Mouse (Mus musculus) heart, embryonic 15.5 days (tissue): ENCODE data around the gene Gm14190. TPM values are rescaled to one million over a fixed set of nuclear protein-coding genes. Genes with fewer than 3 reads are reported as not detected.
"Not testable (repeated sequence)": the region's sequence is repeated elsewhere in the genome, so short reads cannot be mapped to it uniquely, and the experiment has no call there.

Source experiments
- ATAC-seq: fragments of 200-750 bp; cut with Nextera tagmentation; replicated peaks from 2 replicates; pipeline ENCODE4 v1.8.0; 2017; ENCODE audit warnings: low read depth, moderate TSS enrichment; ENCODE audit not compliant: insufficient number of reproducible peaks, insufficient read depth, low FRiP score
- H3K27ac ChIP-seq: fragments of 300-500 bp; sonication (generic); 2 replicates; pipeline ENCODE4 v1.5.1; 2015; ENCODE audit warnings: mild to moderate bottlenecking, inconsistent platforms
- H3K27me3 ChIP-seq: fragments of 300-500 bp; sonication (generic); 2 replicates; pipeline ENCODE4 v1.6.1; 2015; ENCODE audit warnings: inconsistent platforms
- H3K36me3 ChIP-seq: fragments of 300-500 bp; sonication (generic); 2 replicates; pipeline ENCODE4 v1.6.1; 2015; ENCODE audit warnings: mild to moderate bottlenecking, inconsistent platforms
- H3K4me1 ChIP-seq: fragments of 300-500 bp; sonication (generic); replicated peaks from 2 replicates; pipeline ENCODE4 v1.6.1; 2015; ENCODE audit warnings: inconsistent platforms
- H3K4me2 ChIP-seq: fragments of 300-500 bp; sonication (generic); 2 replicates; pipeline ENCODE4 v1.6.1; 2015; ENCODE audit warnings: inconsistent platforms, mild to moderate bottlenecking, moderate library complexity
- H3K4me3 ChIP-seq: fragments of 300-500 bp; sonication (generic); 2 replicates; pipeline ENCODE4 v1.5.1; 2015; ENCODE audit warnings: mild to moderate bottlenecking, inconsistent platforms
- H3K9ac ChIP-seq: fragments of 300-500 bp; sonication (generic); 2 replicates; pipeline ENCODE4 v1.6.1; 2015; ENCODE audit warnings: mild to moderate bottlenecking, inconsistent platforms
- H3K9me3 ChIP-seq: fragments of 300-500 bp; sonication (generic); replicated peaks from 2 replicates; pipeline ENCODE4 v1.6.1; 2016; ENCODE audit warnings: inconsistent platforms
- WGBS: fragments of 180-500 bp; shearing (Covaris S2); methylation state at CpG from one replicate; pipeline ENCODE4 v1.1.7; 2015; ENCODE audit warnings: mixed read lengths; 5-methylcytosine and 5-hydroxymethylcytosine counted together
- polyA plus RNA-seq: library from polyadenylated mRNA; unstranded; fragments of >200 nt; fragmentation: Nextera tagmentation; extraction: Ambion mirVana; gene quantifications from 2 replicates; pipeline ENCODE4 v1.2.1, GENCODE M21; 2015

The Gm14190 gene
- not detected in 2 replicates for polyA plus RNA-seq

DNA sequence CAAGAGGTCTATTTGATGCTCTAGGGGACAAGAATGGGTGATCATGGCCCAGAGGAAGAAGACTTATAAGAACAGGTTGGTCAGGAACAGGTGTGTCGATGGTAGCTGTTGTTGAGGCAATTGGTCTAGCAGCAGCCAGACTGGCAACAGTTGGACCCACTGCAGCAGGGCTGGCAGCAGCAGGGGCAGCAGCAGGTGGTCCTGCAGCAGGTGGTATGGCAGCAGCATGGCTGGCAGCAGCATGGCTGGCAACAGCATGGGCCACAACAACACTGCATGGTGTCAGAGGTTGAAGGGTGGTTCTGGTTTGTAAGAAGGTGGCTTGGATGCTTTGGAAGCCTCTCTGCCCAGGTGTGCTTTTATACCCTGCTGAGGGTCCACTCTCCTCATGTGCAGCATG, at the start of gene Gm14190:
Gene Gm14190, minus strand, starts transcription at position 278 of the 400 bp plus-strand sequence.
- H3K27ac ChIP-seq: no peak within 1 kb of the TSS
- no peaks in the 10 kb centered on the region for H3K4me1 ChIP-seq
- WGBS: 76% methylated on average over 1 of the region's 1 CpGs
- H3K4me2 ChIP-seq: no peak within 1 kb of the TSS
- H3K36me3 ChIP-seq: no peaks in the 10 kb centered on the region
- no peaks in the 10 kb centered on the region for H3K27me3 ChIP-seq
- no peak within 1 kb of the TSS for H3K4me3 ChIP-seq
- no peaks in the 10 kb centered on the region for H3K9me3 ChIP-seq
- no peak within 1 kb of the TSS for H3K9ac ChIP-seq
- no peak for ATAC-seq

DNA sequence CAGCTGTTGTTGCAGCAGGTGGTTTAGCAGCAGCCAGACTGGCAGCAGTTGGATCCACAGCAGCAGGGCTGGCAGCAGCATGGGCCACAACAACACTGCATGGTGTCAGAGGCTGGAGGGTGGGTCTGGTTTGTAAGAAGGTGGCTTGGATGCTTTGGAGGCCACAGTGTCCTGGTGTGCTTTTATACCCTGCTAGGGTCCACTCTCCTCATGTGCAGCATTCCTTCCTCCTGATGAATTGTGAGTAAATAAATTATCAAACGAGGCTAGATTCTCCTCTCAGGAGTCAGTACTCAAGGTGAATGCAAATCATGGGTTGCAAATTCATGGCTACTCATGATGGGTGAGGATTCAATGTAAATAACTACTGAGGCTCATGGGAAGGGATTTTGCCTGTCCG, 43.6 kb upstream of the Gm14190 start, which contains the start of gene Gm14180:
Gene Gm14180, minus strand, starts transcription at position 101 of the 400 bp plus-strand sequence.
- 52% methylated on average over 2 of the region's 2 CpGs for WGBS
- H3K4me3 ChIP-seq: no peak within 1 kb of the TSS
- ATAC-seq: no peak
- no peak within 1 kb of the TSS for H3K27ac ChIP-seq
- no peak within 1 kb of the TSS for H3K9ac ChIP-seq
- H3K9me3 ChIP-seq: no peaks in the 10 kb centered on the region
- no peaks in the 10 kb centered on the region for H3K4me1 ChIP-seq
- no peaks in the 10 kb centered on the region for H3K27me3 ChIP-seq
- H3K36me3 ChIP-seq: no peaks in the 10 kb centered on the region
- no peak within 1 kb of the TSS for H3K4me2 ChIP-seq

DNA sequence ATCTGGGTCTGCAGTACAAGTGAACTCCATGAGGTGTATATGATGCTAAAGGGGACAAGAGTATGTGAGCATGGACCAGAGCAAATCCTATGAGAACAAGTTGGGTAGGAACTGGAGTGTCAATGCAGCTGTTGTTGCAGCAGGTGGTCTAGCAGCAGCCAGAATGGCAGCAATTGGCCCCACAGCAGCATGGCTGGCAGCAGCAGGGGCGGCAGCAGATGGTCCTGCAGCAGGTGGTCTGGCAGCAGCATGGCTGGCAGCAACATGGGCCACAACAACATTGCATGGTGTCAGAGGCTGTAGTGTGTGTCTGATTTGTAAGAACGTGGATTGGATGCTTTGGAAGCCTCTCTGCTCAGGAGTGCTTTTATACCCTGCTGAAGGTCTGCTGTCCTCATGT, 33.5 kb upstream of the Gm14190 start:
- Histone ChIP-seq H3K4me3 (no peak overlapping the region), H3K9me3 (no peaks in the 10 kb centered on the region), H3K9ac (no peak overlapping the region), H3K4me1 (no peaks in the 10 kb centered on the region), H3K27me3 (no peaks in the 10 kb centered on the region), H3K27ac (no peak overlapping the region), H3K4me2 (no peak overlapping the region), H3K36me3 (no peaks in the 10 kb centered on the region)
- ATAC-seq: no peak
- 51% methylated on average over 2 of the region's 2 CpGs for WGBS

DNA sequence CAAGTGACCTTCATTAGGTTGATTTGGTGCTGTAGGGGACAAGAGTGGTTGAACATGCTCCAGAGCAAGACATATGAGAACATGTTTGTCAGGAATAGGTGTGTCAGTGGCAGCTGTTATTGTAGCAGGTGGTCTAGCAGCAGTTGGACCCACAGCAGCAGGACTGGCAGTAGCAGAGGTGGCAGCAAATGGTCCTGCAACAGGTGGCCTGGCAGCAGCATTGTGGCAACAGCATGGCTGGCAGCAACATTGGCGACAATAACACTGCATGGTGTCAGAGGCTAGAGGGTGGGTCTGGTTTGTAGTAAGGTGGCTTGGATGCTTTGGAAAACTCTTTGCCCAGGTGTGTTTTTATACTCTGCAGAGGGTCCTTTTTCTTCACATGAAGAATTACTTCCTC, 28.2 kb upstream of the Gm14190 start:
- 70% methylated on average over 1 of the region's 1 CpGs for WGBS
- ATAC-seq: no peak

DNA sequence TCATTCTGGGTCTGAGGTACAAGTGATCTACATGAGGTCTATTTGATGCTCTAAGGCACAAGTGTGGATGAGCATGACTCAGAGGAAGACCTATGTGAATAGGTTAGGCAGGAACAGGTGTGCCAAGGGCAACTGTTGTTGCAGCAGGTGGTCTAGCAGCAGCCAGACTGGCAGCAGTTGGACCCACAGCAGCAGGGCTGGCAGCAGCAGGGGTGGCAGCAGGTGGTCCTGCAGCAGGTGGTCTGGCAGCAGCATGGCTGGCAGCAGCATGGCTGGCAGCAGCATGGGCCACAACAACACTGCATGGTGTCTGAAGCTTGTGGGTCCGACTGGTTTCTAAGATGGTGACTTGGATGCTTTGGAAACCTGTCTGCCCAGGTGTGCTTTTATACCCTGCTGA, 5.3 kb downstream of the Gm14190 start:
- not testable (repeated sequence) for ATAC-seq, H3K27me3 ChIP-seq, H3K9me3 ChIP-seq, H3K27ac ChIP-seq, H3K36me3 ChIP-seq, H3K4me2 ChIP-seq, H3K9ac ChIP-seq, H3K4me1 ChIP-seq, H3K4me3 ChIP-seq
- 56% methylated on average over 1 of the region's 1 CpGs for WGBS

More for the DNA sequence above, 28.2 kb upstream of the Gm14190 start:
- Histone ChIP-seq H3K9ac (no peak overlapping the region), H3K4me2 (no peak overlapping the region), H3K4me1 (no peaks in the 10 kb centered on the region), H3K9me3 (no peaks in the 10 kb centered on the region), H3K27ac (no peak overlapping the region), H3K36me3 (no peaks in the 10 kb centered on the region), H3K27me3 (no peaks in the 10 kb centered on the region), H3K4me3 (no peak overlapping the region)

DNA sequence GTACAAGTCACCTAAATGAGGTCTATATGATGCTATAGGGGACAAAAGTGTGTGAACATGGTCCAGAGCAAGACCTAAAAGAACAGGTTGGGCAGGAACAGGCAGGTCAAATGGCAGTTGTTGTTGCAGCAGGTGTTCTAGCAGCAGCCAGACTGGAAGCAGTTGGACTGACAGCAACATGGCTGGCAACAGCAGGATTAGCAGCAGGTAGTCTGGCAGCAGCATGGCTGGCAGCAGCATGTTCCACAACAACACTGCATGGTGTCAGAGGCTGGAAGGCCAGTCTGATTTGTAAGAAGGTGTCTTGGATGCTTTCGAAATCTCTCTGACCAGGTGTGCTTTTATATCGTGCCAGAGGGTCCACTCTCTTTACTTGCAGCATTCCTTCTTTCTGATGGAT, 7.1 kb downstream of the Gm14190 start:
- Histone ChIP-seq H3K27me3 (no peaks in the 10 kb centered on the region), H3K4me2 (no peak overlapping the region), H3K9ac (no peak overlapping the region), H3K9me3 (no peaks in the 10 kb centered on the region), H3K4me3 (no peak overlapping the region), H3K36me3 (no peaks in the 10 kb centered on the region), H3K4me1 (no peaks in the 10 kb centered on the region), H3K27ac (no peak overlapping the region)
- WGBS: 85% methylated on average over 2 of the region's 2 CpGs
- ATAC-seq: no peak

GRCm38 (mm10) chr11:99665860-99666259, 24.7 kb downstream of the Gm14190 start, which contains the start of gene Krtap4-6:
Gene Krtap4-6, minus strand, starts transcription at chr11:99665960.
- Histone ChIP-seq H3K4me3 (no peak within 1 kb of the TSS), H3K27ac (no peak within 1 kb of the TSS), H3K4me2 (no peak within 1 kb of the TSS), H3K9ac (no peak within 1 kb of the TSS), H3K36me3 (no peaks in the 10 kb centered on the region), H3K27me3 (no peaks in the 10 kb centered on the region), H3K4me1 (no peaks in the 10 kb centered on the region), H3K9me3 (no peaks in the 10 kb centered on the region)
- ATAC-seq: no peak

GRCm38 (mm10) chr11:99662802-99663201, 27.7 kb downstream of the Gm14190 start:
- Histone ChIP-seq H3K36me3 (no peaks in the 10 kb centered on the region), H3K4me1 (no peaks in the 10 kb centered on the region), H3K9me3 (no peaks in the 10 kb centered on the region), H3K9ac (no peak overlapping the region), H3K4me2 (no peak overlapping the region), H3K4me3 (no peak overlapping the region), H3K27me3 (no peaks in the 10 kb centered on the region), H3K27ac (no peak overlapping the region)
- WGBS: 79% methylated on average over 10 of the region's 10 CpGs
- ATAC-seq: no peak

GRCm38 (mm10) chr11:99659256-99659655, 31.3 kb downstream of the Gm14190 start:
- Histone ChIP-seq H3K9me3 (no peaks in the 10 kb centered on the region), H3K27me3 (no peaks in the 10 kb centered on the region), H3K36me3 (no peaks in the 10 kb centered on the region), H3K4me1 (no peaks in the 10 kb centered on the region), H3K27ac (no peak overlapping the region), H3K9ac (no peak overlapping the region), H3K4me3 (no peak overlapping the region), H3K4me2 (no peak overlapping the region)
- ATAC-seq: no peak
- WGBS: 66% methylated on average over 4 of the region's 4 CpGs

DNA sequence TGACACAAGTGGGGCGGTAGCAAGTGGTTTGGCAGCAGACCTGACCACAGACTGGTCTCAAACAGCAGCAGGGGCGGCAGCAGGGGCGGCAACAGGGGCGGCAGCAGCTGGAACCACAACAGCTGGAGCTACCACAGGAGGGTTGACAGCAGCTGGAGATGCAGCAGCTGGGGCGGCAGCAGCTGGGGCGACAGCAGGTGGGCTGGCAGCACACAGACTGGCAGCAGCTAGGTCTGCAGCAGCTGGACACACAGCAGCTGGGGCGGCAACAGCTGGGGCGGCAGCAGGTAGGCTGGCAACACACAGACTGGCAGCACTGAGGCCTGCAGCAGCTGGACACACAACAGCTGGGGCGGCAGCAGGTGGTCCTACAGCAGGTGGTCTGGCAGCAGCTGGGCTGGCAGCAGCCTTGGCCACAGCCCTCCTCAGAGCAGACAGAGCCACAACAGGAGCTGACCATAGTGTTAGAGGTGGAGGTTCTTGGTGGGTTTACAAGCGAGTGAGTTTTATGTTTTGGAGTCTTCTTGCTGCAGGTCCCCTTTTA, 32.0 kb downstream of the Gm14190 start, which contains the start of gene Gm11563:
Gene Gm11563, minus strand, starts transcription at position 494 of the 544 bp plus-strand sequence.
- H3K9me3 ChIP-seq, H3K4me1 ChIP-seq, ATAC-seq, H3K27ac ChIP-seq, H3K9ac ChIP-seq, H3K36me3 ChIP-seq, H3K27me3 ChIP-seq, H3K4me3 ChIP-seq, H3K4me2 ChIP-seq: not testable (repeated sequence)
- 57% methylated on average over 10 of the region's 10 CpGs for WGBS

- Histone ChIP-seq H3K4me3 (no peak overlapping the region), H3K27ac (no peak overlapping the region), H3K9ac (no peak overlapping the region), H3K36me3 (no peaks in the 10 kb centered on the region), H3K9me3 (no peaks in the 10 kb centered on the region), H3K4me1 (no peaks in the 10 kb centered on the region), H3K27me3 (no peaks in the 10 kb centered on the region), H3K4me2 (no peak overlapping the region)
- WGBS: 49% methylated on average over 5 of the region's 5 CpGs
- no peak for ATAC-seq
These were observed 33.5 kb downstream of the Gm14190 start for GRCm38 (mm10) chr11:99657051-99657450.

GRCm38 (mm10) chr11:99650136-99650535, 40.4 kb downstream of the Gm14190 start, which contains the start of gene Gm11555:
Gene Gm11555, minus strand, starts transcription at chr11:99650236.
- H3K4me2 ChIP-seq: no peak within 1 kb of the TSS
- no peak within 1 kb of the TSS for H3K4me3 ChIP-seq
- H3K9ac ChIP-seq: no peak within 1 kb of the TSS
- no peaks in the 10 kb centered on the region for H3K9me3 ChIP-seq
- ATAC-seq: no peak
- H3K27me3 ChIP-seq: no peaks in the 10 kb centered on the region
- H3K4me1 ChIP-seq: no peaks in the 10 kb centered on the region
- no peaks in the 10 kb centered on the region for H3K36me3 ChIP-seq
- H3K27ac ChIP-seq: no peak within 1 kb of the TSS
- 73% methylated on average over 2 of the region's 2 CpGs for WGBS
